In genomic region chr8:123348237-123348843, GRCm38 (mm10) we compare ENCODE assay signal across 8 mouse cellular contexts. TPM values are rescaled to one million over a fixed set of nuclear protein-coding genes. Genes with fewer than 3 reads are reported as not detected.
DNase-seq lines count a peak whose midpoint lies in the region; ATAC-seq lines count a peak whose summit lies in the region.

No protein-coding gene starts in this region.

- peak overlapping the region; percentile 67 for H3K27ac ChIP-seq in lung, embryonic 15.5 days

- H3K4me3 ChIP-seq in lung, embryonic 15.5 days, result no peak overlapping the region

- peak; percentile 26 to 37 for DNase-seq in adrenal gland, adult (ENCODE audit: inconsistent age in 2 of 2, low spot score in 1 of 2)
- no peak for DNase-seq in adrenal gland, adult 18-20 months (ENCODE audit: low spot score in 2 of 2)
- DNase-seq in urinary bladder, postnatal 14 days (ENCODE audit: low spot score), result peak; percentile 75
- no peak for DNase-seq in urinary bladder, adult 2 months (ENCODE audit: low spot score)
- peak; percentile 76 for DNase-seq in kidney, adult 18-20 months
- DNase-seq in frontal cortex, postnatal 14 days (ENCODE audit: low spot score in 2 of 2), result no peak
- DNase-seq in frontal cortex, adult 2 months (ENCODE audit: extremely low spot score in 1 of 2, low spot score in 1 of 2), result no peak

- H3K4me2 ChIP-seq in lung, embryonic 15.5 days, result no peak overlapping the region

- peaks cover 2% of the 10 kb centered on the region; the same call in 1 of the 2 replicates for H3K27me3 ChIP-seq in lung, embryonic 15.5 days

- no peaks in the 10 kb centered on the region for H3K9me3 ChIP-seq in lung, embryonic 15.5 days

- WGBS in lung, embryonic 15.5 days, result 21% methylated on average over 9 of the region's 9 CpGs

- peaks cover 23% of the 10 kb centered on the region for H3K4me1 ChIP-seq in lung, embryonic 15.5 days

- no peak overlapping the region for H3K9ac ChIP-seq in lung, embryonic 15.5 days

- ATAC-seq in lung, embryonic 15.5 days (ENCODE audit: borderline replicate concordance, extremely low read depth, low FRiP score, low TSS enrichment), result peak; percentile 81

- H3K36me3 ChIP-seq in lung, embryonic 15.5 days, result no peaks in the 10 kb centered on the region

RNA-seq across cellular contexts. Expression of gene Spire2, which starts 15.8 kb away (rescaled TPM):
- total RNA-seq in adrenal gland, adult 18-20 months (2021), result 1 to 10 TPM; 1.7 to 3.1 TPM
- polyA plus RNA-seq in urinary bladder, adult 2 months (2012; rRNA removed), result 4.8 and 5.3 TPM in 2 replicates
- 1.3 and 1.4 TPM in 2 replicates for polyA plus RNA-seq in lung, embryonic 15.5 days (2015; fragmentation: Nextera tagmentation; extraction: Ambion mirVana)
- 17.4 and 20.8 TPM in 2 replicates for polyA plus RNA-seq in frontal cortex, adult 2 months (2012; rRNA removed)

RNA-seq across cellular contexts. Expression of gene Tcf25, which starts 25.2 kb away (rescaled TPM):
- 100 to 1,000 TPM; 218 to 255 TPM for total RNA-seq in adrenal gland, adult 18-20 months (2021)
- 193 TPM in 2 replicates for polyA plus RNA-seq in urinary bladder, adult 2 months (2012; rRNA removed)
- 143 and 162 TPM in 2 replicates for polyA plus RNA-seq in lung, embryonic 15.5 days (2015; fragmentation: Nextera tagmentation; extraction: Ambion mirVana)
- polyA plus RNA-seq in frontal cortex, adult 2 months (2012; rRNA removed), result 583 and 605 TPM in 2 replicates

RNA-seq across cellular contexts. Expression of gene Fanca, which starts 30.0 kb away (rescaled TPM):
- 1 to 10 TPM; 1.2 to 4.2 TPM for total RNA-seq in adrenal gland, adult 18-20 months (2021)
- 8.9 and 15.8 TPM in 2 replicates for polyA plus RNA-seq in urinary bladder, adult 2 months (2012; rRNA removed)
- 29.0 and 30.0 TPM in 2 replicates for polyA plus RNA-seq in lung, embryonic 15.5 days (2015; fragmentation: Nextera tagmentation; extraction: Ambion mirVana)
- polyA plus RNA-seq in frontal cortex, adult 2 months (2012; rRNA removed), result 3.1 and 4.1 TPM in 2 replicates

RNA-seq across cellular contexts. Expression of gene Mc1r, which starts 58.6 kb away (rescaled TPM):
- total RNA-seq in adrenal gland, adult 18-20 months (2021), result not detected
- polyA plus RNA-seq in urinary bladder, adult 2 months (2012; rRNA removed), result not detected in 2 replicates
- polyA plus RNA-seq in lung, embryonic 15.5 days (2015; fragmentation: Nextera tagmentation; extraction: Ambion mirVana), result not detected in 2 replicates
- polyA plus RNA-seq in frontal cortex, adult 2 months (2012; rRNA removed), result 0.04 and 0.06 TPM in 2 replicates

Comparison
In these comparisons a context has a peak if more than half of its experiments do, and no peak if none do; other contexts are left out.
1. DNase-seq: peak in adrenal gland, adult (2 of 2), urinary bladder, postnatal 14 days (single experiment) and kidney, adult 18-20 months (single experiment); none in adrenal gland, adult 18-20 months (0 of 2), urinary bladder, adult 2 months (single experiment), frontal cortex, postnatal 14 days (0 of 2) and frontal cortex, adult 2 months (0 of 2).